Mouse (Mus musculus) adrenal gland (tissue): ENCODE data around the gene Nek11.
"Not testable (repeated sequence)": the region's sequence is repeated elsewhere in the genome, so short reads cannot be mapped to it uniquely, and the experiment has no call there.

Experiments
- intact Hi-C: fragments of 180-260 bp; cut with DNase I; formaldehyde crosslinking; loops from one replicate; pipeline ENCODE4 v1.15.1; 2025

The Nek11 gene

GRCm38 (mm10) chr9:105144992-105145391 lies 250.3 kb downstream of the Nek11 start, which contains the start of gene 1700080E11Rik:
TSS of gene 1700080E11Rik (minus strand) at chr9:105145092.
- intact Hi-C loops = no loop called here

- intact Hi-C loops = no loop called here
Observed at GRCm38 (mm10) chr9:105139204-105139603, 256.1 kb downstream of the Nek11 start.

GRCm38 (mm10) chr9:105136404-105136803 lies 258.9 kb downstream of the Nek11 start:
- intact Hi-C loops = no loop called here

- intact Hi-C loops = loop anchor here (5.0 kb wide), 1 partner anchor 82 kb away; the partner anchor contains the start of gene Mrpl3
Observed at GRCm38 (mm10) chr9:105134536-105134935, 260.8 kb downstream of the Nek11 start.

- intact Hi-C loops = loop anchor here (5.0 kb wide), 1 partner anchor 80 kb away; the partner anchor contains the start of gene Mrpl3
Observed at GRCm38 (mm10) chr9:105132002-105132367, 263.3 kb downstream of the Nek11 start.

- intact Hi-C loops = loop anchor here (5.0 kb wide), 1 partner anchor 79 kb away; the partner anchor contains the start of gene Mrpl3
Observed at GRCm38 (mm10) chr9:105131253-105132001, 263.9 kb downstream of the Nek11 start, which contains the start of gene Nudt16. TSS of gene Nudt16 (minus strand) at chr9:105131824.

GRCm38 (mm10) chr9:105130331-105130730 lies 265.0 kb downstream of the Nek11 start:
- intact Hi-C loops = loop anchor here (5.0 kb wide), 1 partner anchor 78 kb away; the partner anchor contains the start of gene Mrpl3

- intact Hi-C loops = not testable (repeated sequence)
Observed at GRCm38 (mm10) chr9:105125206-105125605, 270.1 kb downstream of the Nek11 start.
